Mouse (Mus musculus) ovary, adult 10 weeks (tissue): Measurements from ENCODE around the gene Zmynd10. TPM values are rescaled to one million over a fixed set of nuclear protein-coding genes. Genes with fewer than 3 reads are reported as not detected.

ENCODE experiments used
- polyA plus RNA-seq: library from polyadenylated mRNA; stranded (reverse); fragments of 350-450 nt; fragmentation: Illumina TruSeq; extraction: RNeasy Lipid Tissue Mini Kit (QIAGEN cat#74804); gene quantifications from one replicate; pipeline ENCODE4 v1.2.3, GENCODE M21; 2014

Zmynd10 gene
- polyA plus RNA-seq: not detected

DNA sequence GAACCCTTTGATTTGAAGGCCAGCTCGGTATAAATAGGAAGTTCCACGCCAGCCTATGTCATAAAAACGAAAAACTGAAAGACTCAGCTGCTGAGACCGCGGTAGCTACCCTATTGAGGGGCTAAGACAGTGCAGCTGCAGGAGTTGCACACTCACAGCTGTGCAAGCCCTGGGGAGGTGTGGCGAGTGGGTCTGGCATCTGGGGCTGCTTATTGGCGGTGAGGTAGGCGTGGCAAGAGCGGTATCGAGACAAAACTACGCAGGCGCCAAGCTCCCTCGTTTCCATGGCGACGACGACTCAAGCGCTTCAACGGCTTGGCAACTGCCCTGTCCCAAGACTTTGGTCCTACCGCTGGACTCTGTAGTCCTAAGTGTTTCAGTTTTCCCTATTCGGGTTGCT is at the start of gene Zmynd10:
Gene Zmynd10, plus strand, starts transcription at position 273 of the 400 bp plus-strand sequence.

DNA sequence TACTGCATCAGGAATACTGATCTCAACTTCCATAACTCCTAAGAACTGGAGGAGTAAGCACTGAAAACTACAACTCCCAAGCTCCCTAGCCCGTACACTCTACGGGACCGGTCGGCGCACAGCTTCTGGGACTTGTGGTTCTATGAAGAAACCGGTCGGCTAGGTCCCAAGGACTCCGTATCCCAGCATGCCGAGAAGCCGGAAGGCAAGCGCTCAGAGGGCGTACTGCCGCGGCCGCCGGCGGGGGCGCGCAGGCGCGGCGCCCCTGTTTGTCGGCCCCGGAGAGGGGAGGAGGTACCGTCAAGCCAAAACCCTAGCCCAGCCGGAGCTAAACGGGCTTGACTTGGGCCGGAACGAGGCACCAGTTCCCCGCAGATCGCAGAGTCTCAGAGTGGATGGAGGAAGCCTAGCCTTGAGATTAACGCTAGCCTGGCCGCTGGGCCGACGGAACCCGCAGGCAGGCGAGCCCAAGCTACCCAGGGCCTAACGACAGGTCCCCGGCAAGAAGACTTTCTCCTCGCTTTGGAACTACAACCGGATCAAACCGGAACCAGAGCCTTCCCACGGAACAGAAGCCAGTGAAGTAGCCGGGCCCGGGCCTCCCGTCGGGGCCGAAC is 13.2 kb upstream of the Zmynd10 start, which contains the start of gene Tmem115:
Gene Tmem115, plus strand, starts transcription at position 155 of the 617 bp plus-strand sequence.

DNA sequence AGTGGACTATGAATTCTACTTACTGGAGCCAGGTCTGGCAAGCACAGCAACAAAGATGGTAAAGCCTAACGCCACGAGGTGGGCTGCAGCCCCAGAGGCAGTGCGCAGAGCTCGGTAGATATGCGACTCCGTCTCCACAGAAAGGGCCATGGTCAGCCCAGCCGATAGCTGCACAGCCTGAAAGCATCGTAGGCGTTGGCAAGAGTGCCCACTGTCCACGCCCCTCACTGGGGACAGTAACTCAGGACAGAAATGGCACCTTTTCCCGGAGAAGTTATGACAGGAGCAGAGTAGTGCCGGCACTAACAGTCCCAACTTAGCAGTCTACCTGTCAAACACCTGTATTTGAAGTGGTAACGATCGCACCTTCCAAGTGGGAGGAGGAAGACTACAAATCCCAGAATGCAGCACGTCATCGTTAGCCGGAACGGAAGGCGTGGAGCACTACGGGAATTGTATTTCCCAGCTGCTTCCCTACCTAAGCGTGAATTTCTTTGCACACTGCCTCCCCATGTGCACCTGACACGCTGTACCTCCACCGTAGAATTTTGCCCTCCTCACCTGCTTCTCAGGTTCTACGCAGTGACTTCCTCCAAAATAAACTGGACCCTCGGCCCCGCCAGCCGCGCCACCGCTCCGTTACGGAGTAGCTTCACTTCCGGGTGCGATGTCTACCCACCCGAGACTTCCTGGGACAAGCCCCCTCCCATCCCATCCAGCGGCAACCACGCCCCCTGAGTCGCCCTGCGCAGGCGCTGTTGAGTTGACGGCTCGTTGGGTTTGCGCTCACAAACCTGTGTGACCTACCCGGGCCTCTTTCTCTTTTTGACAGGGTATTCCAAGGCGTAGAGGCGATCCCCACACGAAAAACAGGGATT is 5.4 kb upstream of the Zmynd10 start, which contains the start of the genes Cyb561d2 and Nprl2:
Gene Cyb561d2, minus strand, starts transcription at position 720 of the 878 bp plus-strand sequence.
Gene Nprl2, plus strand, starts transcription at position 753 of the 878 bp plus-strand sequence.

GRCm38 (mm10) chr9:107551117-107551889 is 4.2 kb downstream of the Zmynd10 start, which contains the start of gene Rassf1:
TSS of gene Rassf1 (plus strand) at chr9:107551555.

DNA sequence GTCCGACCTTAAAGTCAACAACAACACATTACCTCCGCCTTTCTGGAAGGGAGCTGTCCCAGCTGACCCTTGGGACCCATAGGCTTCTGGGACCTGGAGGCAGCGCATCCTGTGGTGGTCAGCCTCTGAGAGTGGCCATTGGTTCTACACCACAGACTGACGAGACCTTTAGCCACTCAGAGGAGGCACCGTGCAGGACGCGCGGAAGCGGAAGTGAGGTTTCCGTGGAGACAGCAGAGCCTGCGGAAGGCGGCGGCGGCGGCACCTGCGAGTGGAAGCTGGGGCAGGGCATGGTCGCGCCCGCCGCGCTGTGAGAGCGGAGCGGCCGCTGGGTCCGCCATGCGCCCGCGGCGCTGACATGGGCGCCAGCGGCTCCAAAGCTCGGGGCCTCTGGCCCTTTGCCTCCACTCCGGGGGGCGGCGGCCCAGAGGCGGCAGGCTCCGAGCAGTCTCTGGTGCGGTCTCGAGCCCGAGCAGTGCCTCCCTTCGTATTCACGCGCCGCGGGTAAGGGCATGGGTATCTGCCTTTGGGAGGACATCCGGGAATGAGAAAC is 16.0 kb downstream of the Zmynd10 start, which contains the start of gene Tusc2:
Gene Tusc2, plus strand, starts transcription at position 227 of the 553 bp plus-strand sequence.

GRCm38 (mm10) chr9:107567702-107568319 is 20.7 kb downstream of the Zmynd10 start, which contains the start of gene Hyal2:
TSS of gene Hyal2 (plus strand) at chr9:107567945.

GRCm38 (mm10) chr9:107576357-107577107 is 29.4 kb downstream of the Zmynd10 start, which contains the start of gene Hyal1:
TSS of gene Hyal1 (plus strand) at chr9:107576927.

DNA sequence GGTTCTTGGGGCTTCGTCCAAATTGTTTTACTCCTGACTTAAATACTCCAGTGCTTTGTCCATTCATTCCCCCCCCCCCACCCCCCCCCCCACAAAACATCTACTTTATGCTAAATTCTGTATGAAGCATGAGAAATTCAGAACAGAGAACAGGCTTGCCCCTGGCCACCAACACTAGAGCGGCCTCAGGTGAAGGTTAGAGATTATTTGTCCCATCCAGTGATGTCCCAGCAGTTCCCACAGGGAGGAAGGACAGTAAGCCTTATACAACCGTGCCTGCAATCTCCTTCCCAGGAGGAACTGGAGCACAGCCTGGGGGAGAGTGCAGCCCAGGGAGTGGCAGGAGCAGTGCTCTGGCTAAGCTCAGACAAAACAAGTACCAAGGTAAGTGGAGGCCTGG is 31.5 kb downstream of the Zmynd10 start, which contains the start of gene Naa80:
Gene Naa80, plus strand, starts transcription at position 301 of the 400 bp plus-strand sequence.

DNA sequence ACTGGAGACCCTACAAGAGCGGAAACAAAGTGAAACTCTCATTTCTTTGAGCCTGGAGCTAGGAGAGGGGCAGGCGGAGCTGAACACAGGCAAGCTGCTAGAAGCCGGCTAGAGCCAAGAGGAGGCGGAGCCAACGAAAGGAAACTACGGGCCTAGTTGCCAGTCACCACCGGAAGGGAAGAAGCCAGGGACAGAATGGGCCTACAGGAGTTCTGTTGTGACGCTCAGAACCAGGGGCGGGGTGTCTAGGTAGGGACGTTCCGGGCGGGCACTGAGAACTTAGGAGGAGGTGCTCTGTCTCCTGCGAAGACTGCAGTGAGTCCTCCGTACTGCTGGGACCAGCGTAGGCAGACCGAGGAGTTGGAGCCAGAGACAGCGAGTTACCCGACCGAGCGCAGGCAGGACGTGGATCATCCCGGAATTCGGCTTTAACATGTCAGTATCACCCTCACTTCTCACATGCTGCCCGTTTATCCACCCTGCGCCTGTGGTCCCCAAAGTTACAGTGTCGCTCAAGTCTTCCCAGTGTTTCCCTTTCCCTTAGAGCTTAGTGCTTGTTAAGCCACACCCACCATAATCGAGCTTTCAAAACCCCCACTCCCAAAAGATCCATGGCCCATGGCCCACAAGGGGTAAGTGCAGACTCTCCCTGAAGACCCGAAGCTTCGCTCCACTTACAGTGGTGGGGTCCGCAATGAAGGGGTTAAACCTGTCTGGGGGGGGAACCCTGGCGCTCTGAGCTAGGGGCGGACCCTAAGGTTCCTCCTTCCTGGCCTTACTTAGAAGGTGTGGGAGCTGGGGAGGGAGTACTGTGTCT is 33.6 kb downstream of the Zmynd10 start, which contains the start of gene Hyal3:
Gene Hyal3, plus strand, starts transcription at position 318 of the 817 bp plus-strand sequence.

DNA sequence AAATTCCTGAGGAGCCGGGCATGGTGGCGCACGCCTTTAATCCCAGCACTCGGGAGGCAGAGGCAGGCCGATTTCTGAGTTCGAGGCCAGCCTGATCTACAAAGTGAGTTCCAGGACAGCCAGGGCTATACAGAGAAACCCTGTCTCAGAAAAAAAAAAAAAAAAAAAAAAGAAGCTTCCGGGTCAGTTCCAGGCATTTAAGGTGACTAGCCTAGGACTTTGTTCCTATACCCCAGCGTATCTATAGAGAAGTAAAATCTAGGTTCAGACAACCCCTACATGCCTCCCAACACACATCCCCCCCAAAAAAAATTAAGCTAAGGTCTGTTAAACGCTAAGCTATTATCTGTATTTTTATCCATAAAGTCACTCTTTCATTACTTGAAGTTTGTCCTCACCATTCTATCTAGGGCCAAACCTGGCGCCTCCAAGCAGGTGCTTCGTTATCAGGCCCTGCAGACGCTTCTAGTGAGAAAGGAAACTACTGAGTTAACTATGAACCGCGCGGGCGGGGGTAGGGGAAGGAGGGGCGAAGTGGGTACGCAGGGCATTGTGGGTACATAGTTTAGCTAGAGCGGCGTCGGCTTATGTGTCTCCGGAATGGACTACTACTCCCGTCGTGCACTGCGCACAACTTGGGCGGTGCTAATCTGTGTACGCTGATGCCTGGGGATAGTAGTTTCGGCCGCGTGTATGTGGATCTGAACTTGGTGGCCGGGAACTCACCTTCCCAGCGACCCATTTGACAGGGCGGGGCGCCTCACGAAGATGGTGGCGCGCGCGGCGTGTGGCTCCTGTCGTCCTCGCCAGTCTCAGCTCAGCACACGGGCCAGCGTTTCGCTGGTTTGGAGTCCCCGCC is 40.1 kb downstream of the Zmynd10 start, which contains the start of gene Ifrd2:
Gene Ifrd2, plus strand, starts transcription at position 669 of the 859 bp plus-strand sequence.

Other genes with a start within 250 kb of the Zmynd10 start
- 1.2 TPM for gene Hemk1, start 208.9 kb upstream of the Zmynd10 start, polyA plus RNA-seq
- not detected for gene 6430571L13Rik, start 206.7 kb upstream of the Zmynd10 start, polyA plus RNA-seq
- 0.26 TPM for gene Cacna2d2, start 147.7 kb upstream of the Zmynd10 start, polyA plus RNA-seq
- gene Tmem115, start 13.4 kb upstream of the Zmynd10 start, polyA plus RNA-seq: not detected
- 4.6 TPM for gene Cyb561d2, start 5.1 kb upstream of the Zmynd10 start, polyA plus RNA-seq
- gene Nprl2, start 5.1 kb upstream of the Zmynd10 start, polyA plus RNA-seq: 0.31 TPM
- 7.7 TPM for gene Rassf1, start 4.3 kb downstream of the Zmynd10 start, polyA plus RNA-seq
- gene Tusc2, start 16.0 kb downstream of the Zmynd10 start, polyA plus RNA-seq: 20.4 TPM
- gene Hyal2, start 20.6 kb downstream of the Zmynd10 start, polyA plus RNA-seq: 0.66 TPM
- gene Hyal1, start 29.6 kb downstream of the Zmynd10 start, polyA plus RNA-seq: 2.8 TPM
- 5.5 TPM for gene Naa80, start 31.6 kb downstream of the Zmynd10 start, polyA plus RNA-seq
- 0.34 TPM for gene Hyal3, start 33.5 kb downstream of the Zmynd10 start, polyA plus RNA-seq
- 18.3 TPM for gene Ifrd2, start 40.3 kb downstream of the Zmynd10 start, polyA plus RNA-seq
- gene Sema3b, start 61.9 kb downstream of the Zmynd10 start, polyA plus RNA-seq: 1.2 TPM
- gene Gnai2, start 88.1 kb downstream of the Zmynd10 start, polyA plus RNA-seq: 37.4 TPM
- 1.1 TPM for gene Slc38a3, start 122.2 kb downstream of the Zmynd10 start, polyA plus RNA-seq
- not detected for gene Gnat1, start 132.4 kb downstream of the Zmynd10 start, polyA plus RNA-seq
- gene Sema3f, start 163.2 kb downstream of the Zmynd10 start, polyA plus RNA-seq: 0.57 TPM
- gene Rbm5, start 223.7 kb downstream of the Zmynd10 start, polyA plus RNA-seq: 190 TPM